Mouse (Mus musculus): Measurements from ENCODE around the gene Pin1. TPM values are rescaled to one million over a fixed set of nuclear protein-coding genes. Genes with fewer than 3 reads are reported as not detected.
"Not testable (repeated sequence)": the region's sequence is repeated elsewhere in the genome, so short reads cannot be mapped to it uniquely, and the experiment has no call there.

The Pin1 gene
- polyA plus RNA-seq, 1 experiment: 37.2 TPM

DNA sequence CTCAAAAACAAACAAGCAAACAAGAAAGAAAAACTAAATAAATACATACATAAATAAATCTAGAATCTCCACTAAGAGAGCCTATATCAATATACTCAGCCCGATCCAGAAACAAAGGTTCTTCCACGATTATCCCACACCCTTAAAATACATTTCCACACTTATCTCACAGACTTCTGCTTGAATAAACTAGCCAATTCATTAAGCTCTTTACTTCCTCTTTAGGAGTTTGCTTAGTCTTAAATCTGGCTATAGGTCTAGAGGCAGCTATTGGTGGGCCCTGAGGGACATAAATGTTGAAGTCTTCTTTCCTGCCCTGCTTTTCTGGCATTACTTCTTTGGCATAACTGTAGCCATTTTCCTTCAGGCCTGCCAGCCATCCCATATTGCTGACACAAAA lies 20.6 kb upstream of the Pin1 start:
- TF ChIP-seq CTCF (IDR thresholded peaks at IDR 0.05; ENCODE audit: borderline replicate concordance, control insufficient read depth, extremely low read depth, insufficient read depth, low read length, poor library complexity) (no peak), POLR2A (IDR thresholded peaks at IDR 0.05; ENCODE audit: control insufficient read depth, extremely low read depth, insufficient read depth, low read length, poor library complexity) (no peak)
- DNase-seq: no peak
- H3K27me3 ChIP-seq (ENCODE audit: control insufficient read depth, insufficient read depth, low read length): no peaks in the 10 kb centered on the region
- 96% methylated on average over 2 of the region's 2 CpGs for WGBS
- H3K4me3 ChIP-seq (ENCODE audit: control insufficient read depth, insufficient read depth, low read length): no peak overlapping the region
- H3K4me1 ChIP-seq (replicated peaks; ENCODE audit: control insufficient read depth, insufficient read depth, low read length): peaks cover 15% of the 10 kb centered on the region
- H3K36me3 ChIP-seq (ENCODE audit: control insufficient read depth, insufficient read depth, low read length): no peaks in the 10 kb centered on the region
- H3K27ac ChIP-seq (ENCODE audit: control insufficient read depth, insufficient read depth, low read length): no peak overlapping the region

- Histone ChIP-seq H3K27ac (ENCODE audit: control insufficient read depth, insufficient read depth, low read length) (peak overlapping the region; percentile 99), H3K4me1 (replicated peaks; ENCODE audit: control insufficient read depth, insufficient read depth, low read length) (peaks cover 42% of the 10 kb centered on the region), H3K36me3 (ENCODE audit: control insufficient read depth, insufficient read depth, low read length) (peaks cover 25% of the 10 kb centered on the region), H3K4me3 (ENCODE audit: control insufficient read depth, insufficient read depth, low read length) (0 out of 2 replicates have a peak overlapping the region, but pooled peaks have one; percentile 2)
- peak; percentile 46 for DNase-seq
- not testable (repeated sequence) for H3K27me3 ChIP-seq (ENCODE audit: control insufficient read depth, insufficient read depth, low read length)
- 26% methylated on average over 8 of the region's 8 CpGs for WGBS
Measured at GRCm38 (mm10) chr9:20635676-20636075, 16.2 kb upstream of the Pin1 start.

- TF ChIP-seq POLR2A (IDR thresholded peaks at IDR 0.05; ENCODE audit: control insufficient read depth, extremely low read depth, insufficient read depth, low read length, poor library complexity): no peak
- TF ChIP-seq CTCF (IDR thresholded peaks at IDR 0.05; ENCODE audit: borderline replicate concordance, control insufficient read depth, extremely low read depth, insufficient read depth, low read length, poor library complexity): peak; percentile 59; the same call in 1 of the 2 replicates
- H3K27me3 ChIP-seq (ENCODE audit: control insufficient read depth, insufficient read depth, low read length): no peaks in the 10 kb centered on the region
- peak; percentile 90 for DNase-seq
Measured at GRCm38 (mm10) chr9:20636256-20636655, 15.6 kb upstream of the Pin1 start.

GRCm38 (mm10) chr9:20636790-20637189 lies 15.1 kb upstream of the Pin1 start:
- peak overlapping the region; percentile 99 for H3K27ac ChIP-seq (ENCODE audit: control insufficient read depth, insufficient read depth, low read length)
- TF ChIP-seq CTCF (IDR thresholded peaks at IDR 0.05; ENCODE audit: borderline replicate concordance, control insufficient read depth, extremely low read depth, insufficient read depth, low read length, poor library complexity): no peak
- no peak for TF ChIP-seq POLR2A (IDR thresholded peaks at IDR 0.05; ENCODE audit: control insufficient read depth, extremely low read depth, insufficient read depth, low read length, poor library complexity)
- no peaks in the 10 kb centered on the region for H3K27me3 ChIP-seq (ENCODE audit: control insufficient read depth, insufficient read depth, low read length)
- peak; percentile 35 for DNase-seq
- peaks cover 42% of the 10 kb centered on the region for H3K4me1 ChIP-seq (replicated peaks; ENCODE audit: control insufficient read depth, insufficient read depth, low read length)
- no peak overlapping the region for H3K4me3 ChIP-seq (ENCODE audit: control insufficient read depth, insufficient read depth, low read length)
- 88% methylated on average over 2 of the region's 2 CpGs for WGBS
- peaks cover 25% of the 10 kb centered on the region for H3K36me3 ChIP-seq (ENCODE audit: control insufficient read depth, insufficient read depth, low read length)

More at GRCm38 (mm10) chr9:20636256-20636655, 15.6 kb upstream of the Pin1 start:
- H3K27ac ChIP-seq (ENCODE audit: control insufficient read depth, insufficient read depth, low read length): peak overlapping the region; percentile 99
- WGBS: 10% methylated on average over 3 of the region's 3 CpGs
- peaks cover 25% of the 10 kb centered on the region for H3K36me3 ChIP-seq (ENCODE audit: control insufficient read depth, insufficient read depth, low read length)
- no peak overlapping the region for H3K4me3 ChIP-seq (ENCODE audit: control insufficient read depth, insufficient read depth, low read length)
- H3K4me1 ChIP-seq (replicated peaks; ENCODE audit: control insufficient read depth, insufficient read depth, low read length): peaks cover 42% of the 10 kb centered on the region

DNA sequence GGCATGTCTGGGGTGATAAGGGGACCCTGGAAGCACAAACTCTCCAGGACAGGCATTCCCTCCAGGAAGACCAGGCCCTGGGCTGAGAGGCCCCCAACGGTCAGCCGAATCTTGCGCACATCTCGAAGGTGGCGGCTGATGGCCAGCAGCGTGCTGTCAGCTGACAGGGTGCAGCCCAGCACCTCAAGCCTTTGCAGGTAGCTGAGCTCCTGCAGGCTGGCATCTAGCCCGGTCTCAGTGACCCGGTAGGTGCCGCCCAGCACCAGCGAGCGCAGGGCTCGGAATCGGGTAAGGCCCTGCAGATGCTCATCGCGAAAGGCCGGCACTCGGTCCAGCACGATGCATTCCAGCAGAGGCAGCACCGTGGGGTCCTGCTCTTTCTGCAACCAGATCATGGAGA lies 13.3 kb upstream of the Pin1 start:
- DNase-seq: peak; percentile 22
- 97% methylated on average over 19 of the region's 19 CpGs for WGBS
- H3K4me1 ChIP-seq (replicated peaks; ENCODE audit: control insufficient read depth, insufficient read depth, low read length): peaks cover 42% of the 10 kb centered on the region
- H3K36me3 ChIP-seq (ENCODE audit: control insufficient read depth, insufficient read depth, low read length): peaks cover 25% of the 10 kb centered on the region
- TF ChIP-seq POLR2A (IDR thresholded peaks at IDR 0.05; ENCODE audit: control insufficient read depth, extremely low read depth, insufficient read depth, low read length, poor library complexity) (no peak), CTCF (IDR thresholded peaks at IDR 0.05; ENCODE audit: borderline replicate concordance, control insufficient read depth, extremely low read depth, insufficient read depth, low read length, poor library complexity) (no peak)
- H3K27me3 ChIP-seq (ENCODE audit: control insufficient read depth, insufficient read depth, low read length): no peaks in the 10 kb centered on the region
- peak overlapping the region; percentile 28 for H3K4me3 ChIP-seq (ENCODE audit: control insufficient read depth, insufficient read depth, low read length)
- peak overlapping the region; percentile 96 for H3K27ac ChIP-seq (ENCODE audit: control insufficient read depth, insufficient read depth, low read length)

GRCm38 (mm10) chr9:20639486-20639885 lies 12.4 kb upstream of the Pin1 start:
- Histone ChIP-seq H3K4me1 (replicated peaks; ENCODE audit: control insufficient read depth, insufficient read depth, low read length) (peaks cover 39% of the 10 kb centered on the region), H3K27ac (ENCODE audit: control insufficient read depth, insufficient read depth, low read length) (peak overlapping the region; percentile 96), H3K27me3 (ENCODE audit: control insufficient read depth, insufficient read depth, low read length) (no peaks in the 10 kb centered on the region), H3K36me3 (ENCODE audit: control insufficient read depth, insufficient read depth, low read length) (peaks cover 25% of the 10 kb centered on the region), H3K4me3 (ENCODE audit: control insufficient read depth, insufficient read depth, low read length) (peak overlapping the region; percentile 28)
- DNase-seq: peak; percentile 46
- TF ChIP-seq POLR2A (IDR thresholded peaks at IDR 0.05; ENCODE audit: control insufficient read depth, extremely low read depth, insufficient read depth, low read length, poor library complexity) (no peak), CTCF (IDR thresholded peaks at IDR 0.05; ENCODE audit: borderline replicate concordance, control insufficient read depth, extremely low read depth, insufficient read depth, low read length, poor library complexity) (no peak)
- WGBS: 72% methylated on average over 4 of the region's 4 CpGs

DNA sequence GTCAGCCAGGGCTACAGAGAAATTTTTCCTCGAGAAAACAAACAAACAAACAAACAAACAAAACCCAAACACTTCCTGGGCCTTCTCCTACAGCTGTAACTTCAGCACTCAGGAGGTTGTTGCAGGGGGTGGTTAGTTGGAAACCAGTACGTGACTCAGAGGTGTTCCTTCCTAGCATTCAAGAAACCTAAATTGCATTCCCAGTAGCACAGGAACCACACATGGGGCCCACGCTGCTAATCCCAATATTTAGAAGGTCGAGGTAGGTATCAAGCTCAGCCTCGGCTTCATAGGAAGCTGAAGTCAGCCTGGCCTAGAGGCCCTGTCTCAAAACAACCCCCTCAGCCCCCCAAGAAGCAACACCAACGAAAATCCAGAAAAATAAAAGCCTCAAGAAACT lies 10.4 kb upstream of the Pin1 start:
- H3K4me3 ChIP-seq (ENCODE audit: control insufficient read depth, insufficient read depth, low read length): peak overlapping the region; percentile 83
- no peaks in the 10 kb centered on the region for H3K27me3 ChIP-seq (ENCODE audit: control insufficient read depth, insufficient read depth, low read length)
- peak; percentile 33 for DNase-seq
- H3K4me1 ChIP-seq (replicated peaks; ENCODE audit: control insufficient read depth, insufficient read depth, low read length): peaks cover 36% of the 10 kb centered on the region
- TF ChIP-seq POLR2A (IDR thresholded peaks at IDR 0.05; ENCODE audit: control insufficient read depth, extremely low read depth, insufficient read depth, low read length, poor library complexity): no peak
- no peak for TF ChIP-seq CTCF (IDR thresholded peaks at IDR 0.05; ENCODE audit: borderline replicate concordance, control insufficient read depth, extremely low read depth, insufficient read depth, low read length, poor library complexity)
- peaks cover 31% of the 10 kb centered on the region for H3K36me3 ChIP-seq (ENCODE audit: control insufficient read depth, insufficient read depth, low read length)
- H3K27ac ChIP-seq (ENCODE audit: control insufficient read depth, insufficient read depth, low read length): peak overlapping the region; percentile 70
- WGBS: 25% methylated on average over 6 of the region's 6 CpGs

Data from thymus, adult 2 months (tissue).